Mouse (Mus musculus) CH12.LX (cell line): Measurements from ENCODE around the gene Hagh.

ENCODE experiments used
- CTCF ChIP-seq, 2 experiments: IDR thresholded peaks in 1 of 2; conservative IDR thresholded peaks in 1 of 2; 2 replicates each; pipeline ENCODE4 v1.5.1; 2011 to 2012; ENCODE audit warnings: low read depth in 2 of 2, low read length in 2 of 2, improper control_type of control experiment in 1 of 2, inconsistent platforms in 1 of 2, mild to moderate bottlenecking in 1 of 2, moderate library complexity in 1 of 2
- EP300 ChIP-seq: IDR thresholded peaks from 2 replicates; pipeline ENCODE4 v1.6.1; 2011; ENCODE audit warnings: low read length, improper control_type of control experiment
- HCFC1 ChIP-seq: IDR thresholded peaks from 2 replicates; pipeline ENCODE4 v1.6.1; 2012; ENCODE audit warnings: low read depth, mild to moderate bottlenecking, inconsistent platforms, low read length, improper control_type of control experiment
- NELFE ChIP-seq: IDR thresholded peaks from 2 replicates; pipeline ENCODE4 v1.6.1; 2011; ENCODE audit warnings: low read depth, low read length, improper control_type of control experiment
- POLR2A ChIP-seq: IDR thresholded peaks from 2 replicates; pipeline ENCODE4 v1.6.1; 2011; ENCODE audit warnings: low read depth, mild to moderate bottlenecking, improper control_type of control experiment, low read length
- UBTF ChIP-seq: IDR thresholded peaks from 2 replicates; pipeline ENCODE4 v1.6.1; 2012; ENCODE audit warnings: low read depth, mild to moderate bottlenecking, inconsistent platforms, low read length, improper control_type of control experiment, moderate library complexity

DNA sequence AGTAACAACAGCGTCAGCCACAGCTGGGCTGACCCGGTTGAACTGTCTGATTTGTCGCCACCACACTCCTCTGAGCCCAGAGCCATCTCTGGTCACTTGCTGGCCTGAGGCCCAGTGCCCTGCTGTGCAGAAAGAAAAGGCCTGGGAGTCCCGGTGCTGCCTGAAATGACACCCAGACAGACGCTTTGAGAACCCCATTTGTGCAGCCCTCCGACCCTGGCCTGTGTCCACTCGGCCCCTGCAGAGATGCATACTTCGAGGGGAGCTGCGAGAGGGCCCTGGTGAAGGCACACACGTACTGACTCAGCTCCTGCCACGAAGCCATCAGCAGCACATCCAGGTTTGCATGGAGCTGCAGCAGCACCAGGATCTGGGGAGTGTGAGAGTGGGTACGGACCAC is 52.8 kb downstream of the Hagh start:
- TF ChIP-seq HCFC1 (no peak), CTCF (conservative IDR thresholded peaks at IDR 0.05 in 1 of 2, IDR thresholded peaks at IDR 0.05 in 1 of 2; ENCODE audit: low read depth in 2 of 2, low read length in 2 of 2) (no peak), EP300 (no peak), UBTF (no peak), POLR2A (no peak), NELFE (no peak)
